Mouse (Mus musculus) neural tube, embryonic 15.5 days (tissue): ENCODE data around the gene Bckdk. TPM values are rescaled to one million over a fixed set of nuclear protein-coding genes. Genes with fewer than 3 reads are reported as not detected.
"Not testable (repeated sequence)": the region's sequence is repeated elsewhere in the genome, so short reads cannot be mapped to it uniquely, and the experiment has no call there.

Experiments
- ATAC-seq: fragments of 200-750 bp; cut with Nextera tagmentation; 2 replicates; pipeline ENCODE4 v1.8.0; 2017; ENCODE audit warnings: mild to moderate bottlenecking, moderate TSS enrichment, moderate library complexity; ENCODE audit not compliant: low FRiP score
- H3K27ac ChIP-seq: fragments of 300-500 bp; sonication (generic); replicated peaks from 2 replicates; pipeline ENCODE4 v1.5.1; 2015; ENCODE audit warnings: mild to moderate bottlenecking, inconsistent platforms
- H3K27me3 ChIP-seq: fragments of 300-500 bp; sonication (generic); replicated peaks from 2 replicates; pipeline ENCODE4 v1.6.1; 2015; ENCODE audit warnings: inconsistent platforms
- H3K36me3 ChIP-seq: fragments of 300-500 bp; sonication (generic); 2 replicates; pipeline ENCODE4 v1.6.1; 2015; ENCODE audit warnings: inconsistent platforms
- H3K4me1 ChIP-seq: fragments of 300-500 bp; sonication (generic); 2 replicates; pipeline ENCODE4 v1.6.1; 2015; ENCODE audit warnings: inconsistent platforms
- H3K4me2 ChIP-seq: fragments of 300-500 bp; sonication (generic); 2 replicates; pipeline ENCODE4 v1.6.1; 2015; ENCODE audit warnings: inconsistent platforms, mild to moderate bottlenecking, moderate library complexity
- H3K4me3 ChIP-seq: fragments of 300-500 bp; sonication (generic); replicated peaks from 2 replicates; pipeline ENCODE4 v1.5.1; 2015; ENCODE audit warnings: mild to moderate bottlenecking, inconsistent platforms
- H3K9ac ChIP-seq: fragments of 300-500 bp; sonication (generic); replicated peaks from 2 replicates; pipeline ENCODE4 v1.6.1; 2015; ENCODE audit warnings: mild to moderate bottlenecking, inconsistent platforms
- H3K9me3 ChIP-seq: fragments of 300-500 bp; sonication (generic); replicated peaks from 2 replicates; pipeline ENCODE4 v1.6.1; 2016; ENCODE audit warnings: inconsistent platforms
- WGBS: fragments of 180-500 bp; shearing (Covaris S2); methylation state at CpG from one replicate; pipeline ENCODE4 v1.1.7; 2015; ENCODE audit warnings: mixed read lengths; 5-methylcytosine and 5-hydroxymethylcytosine counted together
- polyA plus RNA-seq: library from polyadenylated mRNA; unstranded; fragments of >200 nt; fragmentation: Nextera tagmentation; extraction: Ambion mirVana; gene quantifications from 2 replicates; pipeline ENCODE4 v1.2.1, GENCODE M21; 2015

Gene Bckdk
- polyA plus RNA-seq, 1 experiment from 2014 or later, result 58.2 TPM

GRCm38 (mm10) chr7:127934075-127934474 is 30.2 kb downstream of the Bckdk start:
- Histone ChIP-seq H3K27ac (no peak overlapping the region), H3K9ac (no peak overlapping the region), H3K4me1 (peaks cover 28% of the 10 kb centered on the region), H3K27me3 (peaks cover 17% of the 10 kb centered on the region), H3K36me3 (no peaks in the 10 kb centered on the region), H3K4me2 (peak overlapping the region; percentile 1; the same call in 1 of the 2 replicates), H3K9me3 (no peaks in the 10 kb centered on the region), H3K4me3 (no peak overlapping the region)
- 91% methylated on average over 5 of the region's 5 CpGs for WGBS
- no peak for ATAC-seq

GRCm38 (mm10) chr7:127935028-127935722 is 31.3 kb downstream of the Bckdk start:
- ATAC-seq, result peak; percentile 97
- Histone ChIP-seq H3K4me2 (peak overlapping the region; percentile 89), H3K9ac (peak overlapping the region; percentile 79), H3K27ac (peak overlapping the region; percentile 88), H3K36me3 (no peaks in the 10 kb centered on the region), H3K4me1 (peaks cover 20% of the 10 kb centered on the region), H3K27me3 (peaks cover 6% of the 10 kb centered on the region), H3K9me3 (no peaks in the 10 kb centered on the region), H3K4me3 (peak overlapping the region; percentile 72)
- 5% methylated on average over 32 of the region's 32 CpGs for WGBS

GRCm38 (mm10) chr7:127935748-127936159 is 31.9 kb downstream of the Bckdk start:
- no peaks in the 10 kb centered on the region for H3K27me3 ChIP-seq
- H3K4me1 ChIP-seq, result peaks cover 20% of the 10 kb centered on the region
- H3K9me3 ChIP-seq, result no peaks in the 10 kb centered on the region
- H3K27ac ChIP-seq, result peak overlapping the region; percentile 88
- H3K4me2 ChIP-seq, result peak overlapping the region; percentile 89
- no peaks in the 10 kb centered on the region for H3K36me3 ChIP-seq
- H3K9ac ChIP-seq, result peak overlapping the region; percentile 79
- H3K4me3 ChIP-seq, result peak overlapping the region; percentile 72
- ATAC-seq, result peak; percentile 79
- under 1% methylated on average over 38 of the region's 38 CpGs for WGBS

- Histone ChIP-seq H3K9me3 (no peaks in the 10 kb centered on the region), H3K9ac (peak overlapping the region; percentile 79), H3K4me3 (peak overlapping the region; percentile 72), H3K4me1 (peaks cover 20% of the 10 kb centered on the region), H3K4me2 (peak overlapping the region; percentile 89), H3K27me3 (no peaks in the 10 kb centered on the region), H3K27ac (peak overlapping the region; percentile 88), H3K36me3 (no peaks in the 10 kb centered on the region)
- ATAC-seq, result peak; percentile 16; the same call in 1 of the 2 replicates
- WGBS, result 57% methylated on average over 18 of the region's 18 CpGs
These were observed 32.5 kb downstream of the Bckdk start for GRCm38 (mm10) chr7:127936216-127936884.

- not testable (repeated sequence) for H3K4me3 ChIP-seq, H3K27ac ChIP-seq, H3K9ac ChIP-seq, H3K36me3 ChIP-seq, ATAC-seq, H3K4me2 ChIP-seq, H3K9me3 ChIP-seq, H3K4me1 ChIP-seq
- 66% methylated on average over 2 of the region's 2 CpGs for WGBS
- peaks cover 29% of the 10 kb centered on the region for H3K27me3 ChIP-seq
These were observed 38.2 kb downstream of the Bckdk start for GRCm38 (mm10) chr7:127942097-127942496.

- H3K4me3 ChIP-seq, result no peak overlapping the region
- H3K36me3 ChIP-seq, result no peaks in the 10 kb centered on the region
- peaks cover 29% of the 10 kb centered on the region for H3K27me3 ChIP-seq
- ATAC-seq, result no peak
- H3K9me3 ChIP-seq, result no peaks in the 10 kb centered on the region
- no peak overlapping the region for H3K9ac ChIP-seq
- 11% methylated on average over 23 of the region's 23 CpGs for WGBS
- H3K4me1 ChIP-seq, result no peaks in the 10 kb centered on the region
- no peak overlapping the region for H3K27ac ChIP-seq
- H3K4me2 ChIP-seq, result peak overlapping the region; percentile 1; the same call in 1 of the 2 replicates
These were observed 40.7 kb downstream of the Bckdk start for GRCm38 (mm10) chr7:127944614-127945013.

GRCm38 (mm10) chr7:127946470-127947023 is 42.7 kb downstream of the Bckdk start, which contains the start of gene Prss36:
Gene Prss36, minus strand, starts transcription at chr7:127946725.
- H3K4me3 ChIP-seq, result no peak within 1 kb of the TSS
- peaks cover 29% of the 10 kb centered on the region for H3K27me3 ChIP-seq
- WGBS, result 75% methylated on average over 6 of the region's 6 CpGs
- H3K36me3 ChIP-seq, result no peaks in the 10 kb centered on the region
- H3K27ac ChIP-seq, result no peak within 1 kb of the TSS
- no peak for ATAC-seq
- no peaks in the 10 kb centered on the region for H3K9me3 ChIP-seq
- no peak within 1 kb of the TSS for H3K9ac ChIP-seq
- no peak within 1 kb of the TSS for H3K4me2 ChIP-seq
- no peaks in the 10 kb centered on the region for H3K4me1 ChIP-seq

- WGBS, result 43% methylated on average over 13 of the region's 13 CpGs
- no peak for ATAC-seq
- H3K9ac ChIP-seq, result no peak overlapping the region
- H3K36me3 ChIP-seq, result no peaks in the 10 kb centered on the region
- H3K27ac ChIP-seq, result no peak overlapping the region
- H3K9me3 ChIP-seq, result no peaks in the 10 kb centered on the region
- no peaks in the 10 kb centered on the region for H3K4me1 ChIP-seq
- no peaks in the 10 kb centered on the region for H3K27me3 ChIP-seq
- H3K4me3 ChIP-seq, result no peak overlapping the region
- H3K4me2 ChIP-seq, result no peak overlapping the region
These were observed 49.1 kb downstream of the Bckdk start for GRCm38 (mm10) chr7:127952864-127953581.

- H3K4me2 ChIP-seq, result no peak overlapping the region
- no peaks in the 10 kb centered on the region for H3K36me3 ChIP-seq
- no peak overlapping the region for H3K9ac ChIP-seq
- no peak overlapping the region for H3K27ac ChIP-seq
- WGBS, result 69% methylated on average over 5 of the region's 5 CpGs
- no peak overlapping the region for H3K4me3 ChIP-seq
- ATAC-seq, result no peak
- H3K9me3 ChIP-seq, result no peaks in the 10 kb centered on the region
- H3K27me3 ChIP-seq, result no peaks in the 10 kb centered on the region
- H3K4me1 ChIP-seq, result no peaks in the 10 kb centered on the region
These were observed 55.5 kb downstream of the Bckdk start for GRCm38 (mm10) chr7:127959364-127959763.
